9 mouse cellular contexts compared by ENCODE assay signal in the genomic region with DNA sequence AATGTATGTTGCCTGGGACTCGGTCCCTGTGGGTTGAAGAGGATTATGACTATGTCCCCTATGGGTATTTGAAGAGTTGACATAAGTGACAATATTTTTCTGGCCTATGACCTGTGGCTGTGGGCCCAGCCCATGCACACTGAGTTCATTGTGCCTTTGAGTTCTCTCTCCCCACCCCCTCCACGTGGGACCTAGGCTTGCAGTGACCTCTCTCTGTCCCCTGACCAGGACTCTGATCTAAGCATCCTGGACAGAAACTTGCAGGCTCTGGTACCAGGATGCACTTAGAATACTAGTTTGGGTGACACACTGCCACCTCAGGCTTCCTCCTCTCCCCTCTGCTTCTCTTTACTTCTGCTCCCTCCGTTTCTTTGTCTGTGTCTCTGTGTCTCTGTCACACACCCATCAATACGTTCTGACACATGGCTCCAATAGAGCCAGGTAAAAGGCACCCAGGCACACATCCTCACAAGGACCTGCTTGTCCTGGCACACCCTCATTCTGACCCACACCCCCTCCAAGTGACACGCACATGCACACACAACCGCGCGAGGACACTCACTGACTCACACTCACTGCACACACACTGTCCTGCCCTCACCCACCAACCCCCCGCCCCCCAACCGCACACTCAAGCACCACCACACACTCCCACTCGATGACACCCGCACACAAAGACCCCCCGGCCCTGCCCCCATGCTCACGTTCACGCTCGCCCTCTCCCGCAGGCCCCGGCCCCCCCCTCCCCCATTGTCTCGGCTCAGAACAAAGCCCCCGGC. TPM values are rescaled to one million over a fixed set of nuclear protein-coding genes. Genes with fewer than 3 reads are reported as not detected.
A peak's percentile ranks its signal among the peaks of the same experiment; 100 is the strongest.
DNase-seq lines count a peak whose midpoint lies in the region; ATAC-seq lines count a peak whose summit lies in the region.
"Had no signal": no experiment of that assay in that cellular context is flagged by ENCODE, and none has a peak within 500 bp of the region (broad histone marks: within the 10 kb centered on the region; RNA-seq: fewer than 3 reads in every experiment).

No protein-coding gene starts in this region.

- H3K27me3 ChIP-seq in kidney, embryonic 16.5 days (ENCODE audit: insufficient read depth, low read length): no peaks in the 10 kb centered on the region
- H3K27me3 ChIP-seq in embryonic facial prominence, embryonic 12.5 days: no peaks in the 10 kb centered on the region
- no peaks in the 10 kb centered on the region for H3K27me3 ChIP-seq in intestine, embryonic 15.5 days (replicated peaks)
- H3K27me3 ChIP-seq in neural tube, embryonic 11.5 days (ENCODE audit: control insufficient read depth, insufficient read depth, low read length): no peaks in the 10 kb centered on the region

- DNase-seq in kidney, adult 9 months: no peak
- DNase-seq in neural tube, embryonic 11.5 days (ENCODE audit: low spot score): peak; percentile 57
- DNase-seq in thymus, postnatal 0 days (ENCODE audit: low spot score): no peak
- DNase-seq in cerebellum, postnatal 36 days: no peak
- no peak for DNase-seq in adrenal gland, postnatal 10 days

- H3K27ac ChIP-seq in kidney, embryonic 16.5 days (ENCODE audit: low read length): peak overlapping the region; percentile 85
- peak overlapping the region; percentile 90 for H3K27ac ChIP-seq in embryonic facial prominence, embryonic 12.5 days
- H3K27ac ChIP-seq in intestine, embryonic 15.5 days: peak overlapping the region; percentile 83
- peak overlapping the region; percentile 93 for H3K27ac ChIP-seq in neural tube, embryonic 11.5 days (ENCODE audit: low read depth, low read length)
- H3K27ac ChIP-seq: macrophage had no signal

- peaks cover 45% of the 10 kb centered on the region for H3K4me1 ChIP-seq in kidney, embryonic 16.5 days (ENCODE audit: insufficient read depth, low read length)
- H3K4me1 ChIP-seq in embryonic facial prominence, embryonic 12.5 days: peaks cover 42% of the 10 kb centered on the region
- H3K4me1 ChIP-seq in intestine, embryonic 15.5 days (replicated peaks): peaks cover 21% of the 10 kb centered on the region
- H3K4me1 ChIP-seq in neural tube, embryonic 11.5 days (ENCODE audit: control insufficient read depth, insufficient read depth, low read length): peaks cover 22% of the 10 kb centered on the region

- H3K4me2 ChIP-seq in kidney, embryonic 16.5 days (replicated peaks; ENCODE audit: low read depth, low read length): peak overlapping the region; percentile 62
- peak overlapping the region; percentile 89 for H3K4me2 ChIP-seq in embryonic facial prominence, embryonic 12.5 days (replicated peaks)
- peak overlapping the region; percentile 65 for H3K4me2 ChIP-seq in intestine, embryonic 15.5 days (replicated peaks)
- peak overlapping the region; percentile 63 for H3K4me2 ChIP-seq in neural tube, embryonic 11.5 days (ENCODE audit: low read depth)

- ATAC-seq in kidney, embryonic 16.5 days (ENCODE audit: low FRiP score, low TSS enrichment): peak; percentile 63
- ATAC-seq in embryonic facial prominence, embryonic 12.5 days (ENCODE audit: insufficient number of reproducible peaks, insufficient read depth, low FRiP score, low TSS enrichment): peak; percentile 71
- peak; percentile 66; the same call in 1 of the 2 replicates for ATAC-seq in intestine, embryonic 15.5 days
- ATAC-seq in neural tube, embryonic 11.5 days (ENCODE audit: insufficient read depth, low FRiP score, low TSS enrichment): peak; percentile 73

- H3K4me3 ChIP-seq in kidney, embryonic 16.5 days (ENCODE audit: low read length): peak overlapping the region; percentile 90
- peak overlapping the region; percentile 72 for H3K4me3 ChIP-seq in embryonic facial prominence, embryonic 12.5 days
- H3K4me3 ChIP-seq in intestine, embryonic 15.5 days (replicated peaks): peak overlapping the region; percentile 77
- H3K4me3 ChIP-seq in neural tube, embryonic 11.5 days (ENCODE audit: low read depth, low read length): peak overlapping the region; percentile 91

- WGBS in kidney, embryonic 16.5 days: 3% methylated on average over 15 of the region's 20 CpGs
- 1% methylated on average over 20 of the region's 20 CpGs for WGBS in embryonic facial prominence, embryonic 12.5 days
- WGBS in intestine, embryonic 15.5 days: 6% methylated on average over 20 of the region's 20 CpGs
- 5% methylated on average over 19 of the region's 20 CpGs for WGBS in neural tube, embryonic 11.5 days

- H3K36me3 ChIP-seq in kidney, embryonic 16.5 days (ENCODE audit: insufficient read depth, low read length): peaks cover 7% of the 10 kb centered on the region; the same call in 1 of the 2 replicates
- H3K36me3 ChIP-seq in embryonic facial prominence, embryonic 12.5 days: peaks cover 18% of the 10 kb centered on the region
- H3K36me3 ChIP-seq in intestine, embryonic 15.5 days: no peaks in the 10 kb centered on the region
- 0 out of 2 replicates have a peak, but pooled peaks cover 2% of the 10 kb centered on the region for H3K36me3 ChIP-seq in neural tube, embryonic 11.5 days (ENCODE audit: control insufficient read depth, insufficient read depth, low read length)

- H3K9me3 ChIP-seq in kidney, embryonic 16.5 days (ENCODE audit: low read length): no peaks in the 10 kb centered on the region
- H3K9me3 ChIP-seq in embryonic facial prominence, embryonic 12.5 days: no peaks in the 10 kb centered on the region
- no peaks in the 10 kb centered on the region for H3K9me3 ChIP-seq in intestine, embryonic 15.5 days
- no peaks in the 10 kb centered on the region for H3K9me3 ChIP-seq in neural tube, embryonic 11.5 days (ENCODE audit: control insufficient read depth, low read length)

- peak overlapping the region; percentile 97 for H3K9ac ChIP-seq in kidney, embryonic 16.5 days (replicated peaks; ENCODE audit: low read length)
- H3K9ac ChIP-seq in embryonic facial prominence, embryonic 12.5 days: peak overlapping the region; percentile 90
- peak overlapping the region; percentile 81 for H3K9ac ChIP-seq in intestine, embryonic 15.5 days
- peak overlapping the region; percentile 99 for H3K9ac ChIP-seq in neural tube, embryonic 11.5 days (ENCODE audit: low read length)

RNA-seq across cellular contexts. Expression of gene Dchs1, which starts 0.8 kb away (rescaled TPM):
- 10.4 and 10.5 TPM in 2 replicates for polyA plus RNA-seq in kidney, embryonic 16.5 days (2015; fragmentation: Nextera tagmentation; extraction: Ambion mirVana)
- 27.3 and 28.5 TPM in 2 replicates for polyA plus RNA-seq in embryonic facial prominence, embryonic 12.5 days (2016; fragmentation: Nextera tagmentation; extraction: Ambion mirVana)
- polyA plus RNA-seq in intestine, embryonic 15.5 days (2015; fragmentation: Nextera tagmentation; extraction: Ambion mirVana): 8.2 and 8.3 TPM in 2 replicates
- 21.1 and 22.3 TPM in 2 replicates for polyA plus RNA-seq in neural tube, embryonic 11.5 days (2014; fragmentation: Nextera tagmentation; extraction: Ambion mirVana)
- 0.32 and 0.36 TPM in 2 replicates for polyA plus RNA-seq in thymus, postnatal 0 days (2015; fragmentation: Nextera tagmentation; extraction: Ambion mirVana)
- total RNA-seq in adrenal gland, postnatal 10 days (2021): 10 to 100 TPM; 11.8 to 17.1 TPM

RNA-seq across cellular contexts. Expression of gene Mrpl17, which starts 24.2 kb away (rescaled TPM):
- 378 and 386 TPM in 2 replicates for polyA plus RNA-seq in kidney, embryonic 16.5 days (2015; fragmentation: Nextera tagmentation; extraction: Ambion mirVana)
- 317 and 324 TPM in 2 replicates for polyA plus RNA-seq in embryonic facial prominence, embryonic 12.5 days (2016; fragmentation: Nextera tagmentation; extraction: Ambion mirVana)
- polyA plus RNA-seq in intestine, embryonic 15.5 days (2015; fragmentation: Nextera tagmentation; extraction: Ambion mirVana): 372 and 398 TPM in 2 replicates
- polyA plus RNA-seq in neural tube, embryonic 11.5 days (2014; fragmentation: Nextera tagmentation; extraction: Ambion mirVana): 230 and 268 TPM in 2 replicates
- polyA plus RNA-seq in thymus, postnatal 0 days (2015; fragmentation: Nextera tagmentation; extraction: Ambion mirVana): 352 and 373 TPM in 2 replicates
- 100 to 1,000 TPM; 208 to 232 TPM for total RNA-seq in adrenal gland, postnatal 10 days (2021)

RNA-seq across cellular contexts. Expression of gene Tpp1, which starts 34.7 kb away (rescaled TPM):
- polyA plus RNA-seq in kidney, embryonic 16.5 days (2015; fragmentation: Nextera tagmentation; extraction: Ambion mirVana): 120 and 123 TPM in 2 replicates
- polyA plus RNA-seq in embryonic facial prominence, embryonic 12.5 days (2016; fragmentation: Nextera tagmentation; extraction: Ambion mirVana): 41.9 and 43.3 TPM in 2 replicates
- 109 TPM in 2 replicates for polyA plus RNA-seq in intestine, embryonic 15.5 days (2015; fragmentation: Nextera tagmentation; extraction: Ambion mirVana)
- polyA plus RNA-seq in neural tube, embryonic 11.5 days (2014; fragmentation: Nextera tagmentation; extraction: Ambion mirVana): 47.5 and 54.8 TPM in 2 replicates
- 51.8 and 57.2 TPM in 2 replicates for polyA plus RNA-seq in thymus, postnatal 0 days (2015; fragmentation: Nextera tagmentation; extraction: Ambion mirVana)
- 10 to 100 TPM; 65.5 to 68.8 TPM for total RNA-seq in adrenal gland, postnatal 10 days (2021)

RNA-seq across cellular contexts. Expression of gene Taf10, which starts 42.5 kb away (rescaled TPM):
- 107 and 121 TPM in 2 replicates for polyA plus RNA-seq in kidney, embryonic 16.5 days (2015; fragmentation: Nextera tagmentation; extraction: Ambion mirVana)
- polyA plus RNA-seq in embryonic facial prominence, embryonic 12.5 days (2016; fragmentation: Nextera tagmentation; extraction: Ambion mirVana): 175 TPM in 2 replicates
- polyA plus RNA-seq in intestine, embryonic 15.5 days (2015; fragmentation: Nextera tagmentation; extraction: Ambion mirVana): 134 and 140 TPM in 2 replicates
- polyA plus RNA-seq in neural tube, embryonic 11.5 days (2014; fragmentation: Nextera tagmentation; extraction: Ambion mirVana): 183 and 191 TPM in 2 replicates
- polyA plus RNA-seq in thymus, postnatal 0 days (2015; fragmentation: Nextera tagmentation; extraction: Ambion mirVana): 206 and 214 TPM in 2 replicates
- 100 to 1,000 TPM; 167 to 172 TPM for total RNA-seq in adrenal gland, postnatal 10 days (2021)

RNA-seq across cellular contexts. Expression of gene Rrp8, which starts 49.5 kb away (rescaled TPM):
- 42.9 TPM in 2 replicates for polyA plus RNA-seq in kidney, embryonic 16.5 days (2015; fragmentation: Nextera tagmentation; extraction: Ambion mirVana)
- 43.3 and 46.1 TPM in 2 replicates for polyA plus RNA-seq in embryonic facial prominence, embryonic 12.5 days (2016; fragmentation: Nextera tagmentation; extraction: Ambion mirVana)
- polyA plus RNA-seq in intestine, embryonic 15.5 days (2015; fragmentation: Nextera tagmentation; extraction: Ambion mirVana): 32.4 and 34.4 TPM in 2 replicates
- polyA plus RNA-seq in neural tube, embryonic 11.5 days (2014; fragmentation: Nextera tagmentation; extraction: Ambion mirVana): 37.5 and 50.7 TPM in 2 replicates
- 38.6 and 45.8 TPM in 2 replicates for polyA plus RNA-seq in thymus, postnatal 0 days (2015; fragmentation: Nextera tagmentation; extraction: Ambion mirVana)
- total RNA-seq in adrenal gland, postnatal 10 days (2021): 10 to 100 TPM; 15.3 to 17.6 TPM
